ENCODE assay signal across 20 mouse cellular contexts in the genomic region with DNA sequence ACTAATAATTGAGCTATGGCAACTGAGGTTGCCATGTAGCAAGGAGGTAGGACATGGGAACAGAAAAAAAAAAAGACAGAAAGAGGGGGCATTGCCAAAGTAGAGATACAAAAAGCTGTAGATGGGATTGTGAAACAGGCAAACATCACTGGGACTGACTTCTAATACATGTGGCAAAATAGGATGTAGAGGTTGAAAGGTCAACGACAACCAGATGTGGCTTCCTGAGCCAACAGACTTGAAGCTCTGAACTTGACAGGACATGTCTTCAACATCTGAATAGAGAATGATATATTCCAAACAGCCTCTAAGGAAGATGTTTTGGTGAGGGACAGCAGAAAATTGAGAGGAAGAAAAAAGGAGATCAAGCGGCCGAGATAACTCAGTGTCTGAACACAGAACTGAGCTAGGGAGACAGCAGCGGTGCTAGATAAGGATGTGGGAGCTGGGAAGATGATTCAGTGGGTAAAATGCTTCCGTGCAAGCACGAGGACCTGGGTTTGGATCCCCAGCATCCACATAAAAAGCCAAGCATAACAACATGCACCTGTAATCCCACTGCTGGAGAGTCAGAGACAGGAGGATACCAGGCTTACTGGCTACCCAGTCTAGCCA.
A peak's percentile ranks its signal among the peaks of the same experiment; 100 is the strongest.
DNase-seq lines count a peak whose midpoint lies in the region; ATAC-seq lines count a peak whose summit lies in the region.
"Had no signal": no experiment of that assay in that cellular context is flagged by ENCODE, and none has a peak within 500 bp of the region (broad histone marks: within the 10 kb centered on the region; RNA-seq: fewer than 3 reads in every experiment).

No protein-coding gene starts in this region.

- H3K9me3 ChIP-seq in midbrain, embryonic 10.5 days (replicated peaks) = no peaks in the 10 kb centered on the region; the same call in 1 of the 2 replicates
- 0 out of 2 replicates have a peak, but pooled peaks cover 2% of the 10 kb centered on the region for H3K9me3 ChIP-seq in midbrain, embryonic 14.5 days (ENCODE audit: control insufficient read depth, low read length)
- H3K9me3 ChIP-seq: embryonic facial prominence, embryonic 12.5 days; midbrain, embryonic 15.5 days; stomach, embryonic 15.5 days had no signal

- no peaks in the 10 kb centered on the region for H3K27me3 ChIP-seq in midbrain, embryonic 10.5 days (ENCODE audit: low read depth, poor library complexity, severe bottlenecking)
- H3K27me3 ChIP-seq in midbrain, embryonic 14.5 days (ENCODE audit: control insufficient read depth, insufficient read depth, low read length) = no peaks in the 10 kb centered on the region
- H3K27me3 ChIP-seq: embryonic facial prominence, embryonic 12.5 days; hindbrain, embryonic 12.5 days; limb, embryonic 12.5 days; midbrain, embryonic 15.5 days; stomach, embryonic 15.5 days had no signal

- no peak overlapping the region for H3K4me3 ChIP-seq in midbrain, embryonic 10.5 days
- H3K4me3 ChIP-seq in midbrain, embryonic 14.5 days (replicated peaks; ENCODE audit: low read depth, low read length) = no peak overlapping the region
- H3K4me3 ChIP-seq: embryonic facial prominence, embryonic 12.5 days; heart, adult 2 months; hindbrain, embryonic 12.5 days; layer of hippocampus, adult 2 months; limb, embryonic 12.5 days; midbrain, embryonic 15.5 days; stomach, embryonic 15.5 days had no signal

- no peak overlapping the region for H3K4me2 ChIP-seq in midbrain, embryonic 14.5 days (ENCODE audit: low read length)
- H3K4me2 ChIP-seq: embryonic facial prominence, embryonic 12.5 days; hindbrain, embryonic 12.5 days; limb, embryonic 12.5 days; midbrain, embryonic 15.5 days; stomach, embryonic 15.5 days had no signal

- 69% methylated on average over 6 of the region's 6 CpGs for WGBS in midbrain, embryonic 10.5 days
- WGBS in midbrain, embryonic 14.5 days = 83% methylated on average over 6 of the region's 6 CpGs

- DNase-seq in midbrain, embryonic 10.5 days (ENCODE audit: low spot score) = peak; percentile 25
- DNase-seq in midbrain, embryonic 14.5 days = no peak
- DNase-seq in forelimb bud, embryonic 11.5 days (ENCODE audit: low read depth, low spot score) = peak; percentile 64
- no peak for DNase-seq in layer of hippocampus, adult 18-20 months (ENCODE audit: low spot score in 2 of 2)
- DNase-seq in right cerebral cortex, adult 2 months (ENCODE audit: low spot score in 2 of 2) = no peak
- DNase-seq in left cerebral cortex, postnatal 14 days (ENCODE audit: low spot score in 2 of 2) = no peak
- DNase-seq: adrenal gland, postnatal 25 days; cerebellum, adult 9-10 months; heart, adult 2 months; lung, postnatal 14 days had no signal

- no peak for ATAC-seq in midbrain, embryonic 14.5 days (ENCODE audit: low FRiP score, low TSS enrichment)
- peak; percentile 13; the same call in 1 of the 2 replicates for ATAC-seq in common myeloid progenitor, adult 5-6 weeks (replicated peaks; ENCODE audit: low read depth, poor library complexity, severe bottlenecking)
- ATAC-seq: forebrain, embryonic 16.5 days; intestine, embryonic 16.5 days; midbrain, embryonic 15.5 days had no signal

- no peak overlapping the region for H3K9ac ChIP-seq in midbrain, embryonic 14.5 days (replicated peaks; ENCODE audit: low read length)
- H3K9ac ChIP-seq: embryonic facial prominence, embryonic 12.5 days; hindbrain, embryonic 12.5 days; limb, embryonic 12.5 days; liver, embryonic 14.5 days; midbrain, embryonic 15.5 days; stomach, embryonic 15.5 days had no signal

- no peak overlapping the region for H3K27ac ChIP-seq in midbrain, embryonic 10.5 days (replicated peaks)
- H3K27ac ChIP-seq in midbrain, embryonic 14.5 days (replicated peaks; ENCODE audit: low read depth, low read length) = no peak overlapping the region
- H3K27ac ChIP-seq: embryonic facial prominence, embryonic 12.5 days; heart, adult 2 months; hindbrain, embryonic 12.5 days; layer of hippocampus, adult 2 months; limb, embryonic 12.5 days; liver, embryonic 14.5 days; midbrain, embryonic 15.5 days; stomach, embryonic 15.5 days had no signal

- H3K4me1 ChIP-seq in midbrain, embryonic 10.5 days = no peaks in the 10 kb centered on the region
- no peaks in the 10 kb centered on the region for H3K4me1 ChIP-seq in midbrain, embryonic 14.5 days (ENCODE audit: control insufficient read depth, insufficient read depth, low read length)
- H3K4me1 ChIP-seq: hindbrain, embryonic 12.5 days; limb, embryonic 12.5 days; midbrain, embryonic 15.5 days; stomach, embryonic 15.5 days had no signal

- H3K36me3 ChIP-seq in midbrain, embryonic 10.5 days = no peaks in the 10 kb centered on the region
- no peaks in the 10 kb centered on the region for H3K36me3 ChIP-seq in midbrain, embryonic 14.5 days (ENCODE audit: control insufficient read depth, insufficient read depth, low read length)
- H3K36me3 ChIP-seq: embryonic facial prominence, embryonic 12.5 days; hindbrain, embryonic 12.5 days; limb, embryonic 12.5 days; midbrain, embryonic 15.5 days; stomach, embryonic 15.5 days had no signal

- intact Hi-C loops in left cerebral cortex, postnatal 14 days (cut with DNase I) = no loop called here

Comparison
In these comparisons a context has a peak if more than half of its experiments do, and no peak if none do; other contexts are left out.
1. DNase-seq: peak in midbrain, embryonic 10.5 days (single experiment) and forelimb bud, embryonic 11.5 days (single experiment); none in midbrain, embryonic 14.5 days (single experiment), layer of hippocampus, adult 18-20 months (0 of 2), right cerebral cortex, adult 2 months (0 of 2) and left cerebral cortex, postnatal 14 days (0 of 2).